In genomic region chr8:61286795-61287385, GRCm38 (mm10) we compare ENCODE assay signal across 16 mouse cellular contexts.
DNase-seq lines count a peak whose midpoint lies in the region; ATAC-seq and TF ChIP-seq lines count a peak whose summit lies in the region.
"Had no signal": no experiment of that assay in that cellular context is flagged by ENCODE, and none has a peak within 500 bp of the region (broad histone marks: within the 10 kb centered on the region; RNA-seq: fewer than 3 reads in every experiment).

No protein-coding gene starts in this region.

- peak; percentile 62 for DNase-seq in kidney, adult 2 months
- DNase-seq in kidney, adult 9 months = no peak
- no peak for DNase-seq in lung, postnatal 14 days
- DNase-seq in right cerebral cortex, postnatal 14 days = no peak
- no peak for DNase-seq in urinary bladder, postnatal 36 days (ENCODE audit: low spot score in 2 of 2)
- DNase-seq: cerebellum, postnatal 25 days; heart, adult 18-20 months; thymus, postnatal 25 days had no signal

- no peak for TF ChIP-seq POLR2A in kidney, adult 2 months (IDR thresholded peaks at IDR 0.05; ENCODE audit: low read depth, low read length)

- H3K9me3 ChIP-seq in lung, embryonic 15.5 days = no peaks in the 10 kb centered on the region
- H3K9me3 ChIP-seq in embryonic facial prominence, embryonic 15.5 days (replicated peaks) = no peaks in the 10 kb centered on the region
- H3K9me3 ChIP-seq: forebrain, embryonic 15.5 days; hindbrain, embryonic 13.5 days; intestine, embryonic 15.5 days; midbrain, embryonic 15.5 days; stomach, embryonic 15.5 days had no signal

- ATAC-seq in lung, embryonic 15.5 days (ENCODE audit: borderline replicate concordance, extremely low read depth, low FRiP score, low TSS enrichment) = no peak
- no peak for ATAC-seq in embryonic facial prominence, embryonic 15.5 days (ENCODE audit: insufficient number of reproducible peaks, low FRiP score, low TSS enrichment, low read depth)
- ATAC-seq in neutrophil, adult 5-6 weeks (ENCODE audit: extremely low read depth, insufficient number of reproducible peaks, low FRiP score, poor library complexity, severe bottlenecking) = peak; percentile 31; the same call in 1 of the 2 replicates
- ATAC-seq: forebrain, embryonic 15.5 days; intestine, embryonic 15.5 days; midbrain, embryonic 15.5 days had no signal

- H3K4me1 ChIP-seq in kidney, adult 2 months (ENCODE audit: control insufficient read depth, insufficient read depth, low read length) = peaks cover 63% of the 10 kb centered on the region
- peaks cover 72% of the 10 kb centered on the region for H3K4me1 ChIP-seq in lung, embryonic 15.5 days
- H3K4me1 ChIP-seq in embryonic facial prominence, embryonic 15.5 days = peaks cover 73% of the 10 kb centered on the region

- WGBS in kidney, adult 2 months = 34% methylated on average over 14 of the region's 14 CpGs
- 69% methylated on average over 14 of the region's 14 CpGs for WGBS in lung, embryonic 15.5 days
- 28% methylated on average over 14 of the region's 14 CpGs for WGBS in embryonic facial prominence, embryonic 15.5 days

- H3K9ac ChIP-seq in lung, embryonic 15.5 days = no peak overlapping the region
- no peak overlapping the region for H3K9ac ChIP-seq in embryonic facial prominence, embryonic 15.5 days
- H3K9ac ChIP-seq: forebrain, embryonic 15.5 days; hindbrain, embryonic 13.5 days; intestine, embryonic 15.5 days; midbrain, embryonic 15.5 days; stomach, embryonic 15.5 days had no signal

- TF ChIP-seq CTCF in kidney, adult 2 months (conservative IDR thresholded peaks at IDR 0.05; ENCODE audit: insufficient read depth, insufficient read length, low read depth, low read length) = no peak

- no peak overlapping the region for H3K27ac ChIP-seq in kidney, adult 2 months (ENCODE audit: insufficient read depth, low read depth, low read length)
- H3K27ac ChIP-seq in lung, embryonic 15.5 days = 0 out of 2 replicates have a peak overlapping the region, but pooled peaks have one; percentile 5
- peak overlapping the region; percentile 12; the same call in 1 of the 2 replicates for H3K27ac ChIP-seq in embryonic facial prominence, embryonic 15.5 days (replicated peaks)
- H3K27ac ChIP-seq: hindbrain, embryonic 13.5 days; intestine, embryonic 15.5 days; midbrain, embryonic 15.5 days; stomach, embryonic 15.5 days had no signal

- no peak overlapping the region for H3K4me2 ChIP-seq in lung, embryonic 15.5 days
- peak overlapping the region; percentile 1 for H3K4me2 ChIP-seq in embryonic facial prominence, embryonic 15.5 days (replicated peaks)
- H3K4me2 ChIP-seq: forebrain, embryonic 15.5 days; hindbrain, embryonic 13.5 days; intestine, embryonic 15.5 days; midbrain, embryonic 15.5 days; stomach, embryonic 15.5 days had no signal

- no peaks in the 10 kb centered on the region for H3K27me3 ChIP-seq in kidney, adult 2 months (replicated peaks; ENCODE audit: control insufficient read depth, insufficient read depth, low read length)
- H3K27me3 ChIP-seq in lung, embryonic 15.5 days = no peaks in the 10 kb centered on the region
- H3K27me3 ChIP-seq in embryonic facial prominence, embryonic 15.5 days = no peaks in the 10 kb centered on the region
- H3K27me3 ChIP-seq: forebrain, embryonic 15.5 days; hindbrain, embryonic 13.5 days; intestine, embryonic 15.5 days; midbrain, embryonic 15.5 days; stomach, embryonic 15.5 days had no signal

- no peaks in the 10 kb centered on the region for H3K36me3 ChIP-seq in kidney, adult 2 months (ENCODE audit: control insufficient read depth, insufficient read depth, low read length)
- H3K36me3 ChIP-seq in lung, embryonic 15.5 days = no peaks in the 10 kb centered on the region
- no peaks in the 10 kb centered on the region for H3K36me3 ChIP-seq in embryonic facial prominence, embryonic 15.5 days
- H3K36me3 ChIP-seq: forebrain, embryonic 15.5 days; hindbrain, embryonic 13.5 days; intestine, embryonic 15.5 days; midbrain, embryonic 15.5 days; stomach, embryonic 15.5 days had no signal

- H3K4me3 ChIP-seq in kidney, adult 2 months (ENCODE audit: insufficient read depth, low read depth, low read length) = no peak overlapping the region
- H3K4me3 ChIP-seq in lung, embryonic 15.5 days = no peak overlapping the region
- H3K4me3 ChIP-seq in embryonic facial prominence, embryonic 15.5 days (replicated peaks) = no peak overlapping the region
- H3K4me3 ChIP-seq: forebrain, embryonic 15.5 days; hindbrain, embryonic 13.5 days; intestine, embryonic 15.5 days; midbrain, embryonic 15.5 days; stomach, embryonic 15.5 days had no signal
